Comparison of ENCODE assay signal across 23 mouse cellular contexts in genomic region chr2:142517731-142518130, GRCm38 (mm10).
A peak's percentile ranks its signal among the peaks of the same experiment; 100 is the strongest.
DNase-seq lines count a peak whose midpoint lies in the region; ATAC-seq and TF ChIP-seq lines count a peak whose summit lies in the region.
"Had no signal": no experiment of that assay in that cellular context is flagged by ENCODE, and none has a peak within 500 bp of the region (broad histone marks: within the 10 kb centered on the region; RNA-seq: fewer than 3 reads in every experiment).

No protein-coding gene starts in this region.

- H3K36me3 ChIP-seq in intestine, postnatal 0 days (ENCODE audit: control insufficient read depth, insufficient read depth), result no peaks in the 10 kb centered on the region
- H3K36me3 ChIP-seq: embryonic facial prominence, embryonic 15.5 days; forebrain, embryonic 10.5 days; G1E; heart, embryonic 15.5 days; hindbrain, embryonic 13.5 days had no signal

- 75% methylated on average over 3 of the region's 3 CpGs for WGBS in intestine, postnatal 0 days

- H3K9me3 ChIP-seq in intestine, postnatal 0 days (ENCODE audit: control insufficient read depth), result no peaks in the 10 kb centered on the region
- H3K9me3 ChIP-seq: embryonic facial prominence, embryonic 15.5 days; forebrain, embryonic 10.5 days; heart, embryonic 15.5 days; hindbrain, embryonic 13.5 days had no signal

- H3K27me3 ChIP-seq in intestine, postnatal 0 days (replicated peaks; ENCODE audit: control insufficient read depth, insufficient read depth, low read length), result no peaks in the 10 kb centered on the region
- H3K27me3 ChIP-seq: embryonic facial prominence, embryonic 15.5 days; heart, embryonic 15.5 days; hindbrain, embryonic 13.5 days had no signal

- H3K4me1 ChIP-seq in intestine, postnatal 0 days (replicated peaks; ENCODE audit: control insufficient read depth, insufficient read depth, low read length), result no peaks in the 10 kb centered on the region
- H3K4me1 ChIP-seq: embryonic facial prominence, embryonic 15.5 days; forebrain, embryonic 10.5 days; heart, embryonic 15.5 days; hindbrain, embryonic 13.5 days had no signal

- H3K9ac ChIP-seq in intestine, postnatal 0 days (ENCODE audit: low read depth, low read length), result no peak overlapping the region
- H3K9ac ChIP-seq: embryonic facial prominence, embryonic 15.5 days; heart, embryonic 15.5 days; hindbrain, embryonic 13.5 days had no signal

- no peak overlapping the region for H3K27ac ChIP-seq in intestine, postnatal 0 days (ENCODE audit: low read depth, low read length)
- H3K27ac ChIP-seq: embryonic facial prominence, embryonic 15.5 days; forebrain, embryonic 10.5 days; heart, adult 2 months; heart, embryonic 15.5 days; hindbrain, embryonic 13.5 days; hindbrain, postnatal 0 days had no signal

- H3K4me3 ChIP-seq in intestine, postnatal 0 days (ENCODE audit: low read depth, low read length), result no peak overlapping the region
- H3K4me3 ChIP-seq: embryonic facial prominence, embryonic 15.5 days; erythroblast, embryonic 14.5 days; forebrain, embryonic 10.5 days; heart, adult 2 months; heart, embryonic 15.5 days; hindbrain, embryonic 13.5 days had no signal

- TF ChIP-seq CTCF in intestine, postnatal 0 days (IDR thresholded peaks at IDR 0.05; ENCODE audit: low read depth), result no peak

- ATAC-seq in intestine, postnatal 0 days, result no peak
- ATAC-seq: CD4-positive, CD25-positive, alpha-beta regulatory T cell, adult 4 months; forebrain, embryonic 14.5 days; hindbrain, postnatal 0 days had no signal

- DNase-seq in cerebellum, postnatal 10 days, result peak; percentile 6 to 14
- no peak for DNase-seq in cerebellum, adult 9-10 months
- peak; percentile 33 for DNase-seq in layer of hippocampus, adult 11-12 months (ENCODE audit: low spot score)
- DNase-seq in layer of hippocampus, adult 9-10 months (ENCODE audit: low spot score), result no peak
- DNase-seq in right cerebral cortex, postnatal 10 days (ENCODE audit: low spot score in 2 of 2), result peak; percentile 25 to 34
- DNase-seq in right cerebral cortex, postnatal 25 days, result no peak
- DNase-seq: adrenal gland, postnatal 10 days; B cell, adult 2 months; embryo, embryonic 11 days; gastrocnemius, postnatal 14 days; heart, adult 2 months; heart, postnatal 14 days had no signal

- H3K4me2 ChIP-seq in intestine, postnatal 0 days (replicated peaks; ENCODE audit: low read depth), result no peak overlapping the region
- H3K4me2 ChIP-seq: embryonic facial prominence, embryonic 15.5 days; heart, embryonic 11.5 days; heart, embryonic 15.5 days; hindbrain, embryonic 13.5 days had no signal

Comparison
In these comparisons a context has a peak if more than half of its experiments do, and no peak if none do; other contexts are left out.
1. DNase-seq: peak in cerebellum, postnatal 10 days (2 of 2), layer of hippocampus, adult 11-12 months (single experiment) and right cerebral cortex, postnatal 10 days (2 of 2); none in cerebellum, adult 9-10 months (single experiment), layer of hippocampus, adult 9-10 months (single experiment) and right cerebral cortex, postnatal 25 days (single experiment).